Mouse (Mus musculus) myocyte (in vitro differentiated cells): ENCODE data around the gene Mroh7. TPM values are rescaled to one million over a fixed set of nuclear protein-coding genes. Genes with fewer than 3 reads are reported as not detected.

ENCODE experiments used
- H3K27me3 ChIP-seq: one replicate; pipeline ENCODE4 v1.6.1; 2011; ENCODE audit not compliant: control insufficient read depth, insufficient read depth, insufficient read length
- H3K36me3 ChIP-seq: one replicate; pipeline ENCODE4 v1.6.1; 2011; ENCODE audit not compliant: control insufficient read depth, insufficient read depth
- H3K4me2 ChIP-seq: one replicate; pipeline ENCODE4 v1.6.1; 2011; ENCODE audit warnings: low read depth, control low read depth
- H3K4me3 ChIP-seq: one replicate; pipeline ENCODE4 v1.5.1; 2011; ENCODE audit warnings: mild to moderate bottlenecking, control low read depth, moderate library complexity
- H3K79me2 ChIP-seq: one replicate; pipeline ENCODE4 v1.6.1; 2011; ENCODE audit not compliant: control insufficient read depth, insufficient read depth
- H3ac ChIP-seq: one replicate; pipeline ENCODE4 v1.6.1; 2011; ENCODE audit not compliant: control insufficient read depth, insufficient read length
- CEBPB ChIP-seq: IDR thresholded peaks from 2 replicates; pipeline ENCODE4 v1.6.1; 2011; ENCODE audit warnings: mild to moderate bottlenecking, moderate library complexity; ENCODE audit not compliant: poor library complexity, insufficient read depth, severe bottlenecking
- E2F4 ChIP-seq: IDR thresholded peaks from one replicate; pipeline ENCODE4 v1.6.1; 2011; ENCODE audit warnings: mild to moderate bottlenecking, control low read depth, moderate library complexity; ENCODE audit not compliant: insufficient read depth
- MAX ChIP-seq: IDR thresholded peaks from one replicate; pipeline ENCODE4 v1.6.1; 2011; ENCODE audit warnings: low read depth, mild to moderate bottlenecking, control low read depth
- MYOD1 ChIP-seq, 3 experiments: IDR thresholded peaks; one replicate each; pipeline ENCODE4 v1.6.1; 2011; ENCODE audit warnings: control low read depth in 2 of 3, low read depth in 2 of 3, mild to moderate bottlenecking in 2 of 3, moderate library complexity in 1 of 3; ENCODE audit not compliant: insufficient read length in 2 of 3, control insufficient read depth in 1 of 3
- MYOG ChIP-seq, 3 experiments: IDR thresholded peaks; one replicate each; pipeline ENCODE4 v1.6.1; 2011; ENCODE audit warnings: control low read depth in 2 of 3, low read depth in 2 of 3, mild to moderate bottlenecking in 2 of 3; ENCODE audit not compliant: insufficient read length in 2 of 3, control insufficient read depth in 1 of 3, insufficient read depth in 1 of 3
- POLR2A ChIP-seq: IDR thresholded peaks from one replicate; pipeline ENCODE4 v1.6.1; 2011; ENCODE audit warnings: low read depth, mild to moderate bottlenecking, control low read depth, moderate library complexity; ENCODE audit not compliant: insufficient read length
- POLR2AphosphoS2 ChIP-seq: IDR thresholded peaks from one replicate; pipeline ENCODE4 v1.6.1; 2011; ENCODE audit warnings: low read depth, control low read depth; ENCODE audit not compliant: insufficient read length
- REST ChIP-seq: IDR thresholded peaks from one replicate; pipeline ENCODE4 v1.6.1; 2011; ENCODE audit warnings: mild to moderate bottlenecking, control low read depth, moderate library complexity; ENCODE audit not compliant: insufficient read depth, insufficient read length
- SRF ChIP-seq: IDR thresholded peaks from one replicate; pipeline ENCODE4 v1.6.1; 2011; ENCODE audit warnings: low read depth; ENCODE audit not compliant: control insufficient read depth, insufficient read length
- TCF12 ChIP-seq: IDR thresholded peaks from one replicate; pipeline ENCODE4 v1.6.1; 2011; ENCODE audit warnings: mild to moderate bottlenecking, control low read depth; ENCODE audit not compliant: poor library complexity, insufficient read depth, severe bottlenecking
- TCF3 ChIP-seq: IDR thresholded peaks from one replicate; pipeline ENCODE4 v1.6.1; 2011; ENCODE audit warnings: low read depth, control low read depth; ENCODE audit not compliant: insufficient read length
- USF1 ChIP-seq: IDR thresholded peaks from one replicate; pipeline ENCODE4 v1.6.1; 2011; ENCODE audit warnings: low read depth, mild to moderate bottlenecking, control low read depth, moderate library complexity
- polyA plus RNA-seq: library from polyadenylated mRNA; unstranded; fragments of >200 nt; fragmentation: generic; extraction: Trizol; gene quantifications from one replicate; pipeline ENCODE4 v1.2.1, GENCODE M21; 2012; ENCODE audit warnings: missing spikeins

Mroh7 gene
- polyA plus RNA-seq, 1 experiment = not detected

DNA sequence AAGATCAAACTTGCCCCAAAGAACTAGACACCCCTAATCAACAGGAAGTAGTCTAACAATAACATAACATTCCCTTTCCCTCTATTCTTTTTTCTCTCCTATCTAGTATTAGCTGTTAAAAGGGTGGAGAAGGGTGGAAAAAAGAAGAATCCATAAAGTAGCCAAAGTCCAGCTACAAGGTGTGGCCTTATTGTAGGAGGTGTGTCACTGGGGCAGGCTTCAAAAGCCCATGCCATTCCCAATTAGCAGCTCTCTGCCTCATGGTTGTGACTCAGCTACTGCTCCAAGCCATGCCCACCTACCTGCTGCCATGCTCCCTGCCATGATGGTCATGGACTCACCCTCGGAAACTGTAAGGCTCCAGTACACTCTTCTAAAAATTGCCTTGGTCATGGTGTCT is 41.8 kb upstream of the Mroh7 start:
- H3K79me2 ChIP-seq = no peaks in the 10 kb centered on the region

DNA sequence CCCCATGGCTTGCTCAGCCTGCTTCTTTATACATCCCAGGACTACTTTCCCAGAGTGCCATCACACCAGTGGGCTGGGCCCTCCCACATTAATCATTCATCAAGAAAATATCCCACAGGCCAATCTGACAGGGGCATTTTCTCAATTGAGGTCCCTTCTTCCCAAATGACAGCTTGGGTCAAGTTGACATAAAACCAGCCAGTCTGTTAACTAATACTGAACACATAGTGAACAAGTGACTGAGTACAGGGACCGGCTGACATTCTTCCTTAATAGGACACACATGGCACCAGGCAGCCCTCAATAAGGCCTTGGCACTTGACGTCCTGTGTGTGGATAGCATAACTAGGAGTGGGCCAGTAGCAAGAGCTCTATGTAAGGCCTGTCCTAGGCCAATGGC is 38.6 kb upstream of the Mroh7 start:
- Histone ChIP-seq H3K79me2 (no peaks in the 10 kb centered on the region), H3K27me3 (peaks cover 8% of the 10 kb centered on the region), H3K4me3 (no peak overlapping the region), H3K36me3 (no peaks in the 10 kb centered on the region), H3ac (no peak overlapping the region), H3K4me2 (no peak overlapping the region)
- no peak for TF ChIP-seq POLR2A
- TF ChIP-seq USF1 = no peak
- TF ChIP-seq E2F4 = no peak
- no peak for TF ChIP-seq POLR2AphosphoS2

More for the DNA sequence above, 41.8 kb upstream of the Mroh7 start:
- Histone ChIP-seq H3K4me2 (no peak overlapping the region), H3ac (no peak overlapping the region), H3K27me3 (peaks cover 8% of the 10 kb centered on the region), H3K36me3 (no peaks in the 10 kb centered on the region), H3K4me3 (no peak overlapping the region)
- no peak for TF ChIP-seq MYOD1 (IDR thresholded peaks at IDR 0.05; ENCODE audit: control insufficient read depth in 1 of 3, insufficient read length in 2 of 3, low read depth in 2 of 3)
- no peak for TF ChIP-seq POLR2AphosphoS2
- TF ChIP-seq TCF3 = no peak
- TF ChIP-seq CEBPB = no peak
- no peak for TF ChIP-seq MYOG (IDR thresholded peaks at IDR 0.05; ENCODE audit: control insufficient read depth in 1 of 3, insufficient read depth in 1 of 3, insufficient read length in 2 of 3, low read depth in 2 of 3)
- no peak for TF ChIP-seq POLR2A

DNA sequence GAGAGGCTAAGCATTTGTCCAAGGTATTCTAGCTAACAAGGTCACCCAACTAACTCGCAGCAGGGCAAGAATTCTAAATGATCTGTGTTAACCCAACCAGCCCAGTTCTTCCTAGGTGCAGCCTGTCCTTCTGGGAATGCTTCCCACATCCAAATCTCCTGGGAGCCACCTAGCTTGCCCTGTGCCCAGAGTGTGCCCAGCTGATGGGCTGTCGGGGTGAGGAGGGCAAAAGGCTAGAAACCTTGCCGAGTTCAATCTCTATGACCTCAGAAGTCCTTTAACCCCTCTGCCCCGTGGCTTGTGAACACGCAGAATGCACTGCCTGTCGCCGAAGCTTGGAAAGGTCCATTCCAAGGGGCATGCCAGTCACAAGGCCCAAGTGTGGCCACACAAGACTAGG is 33.4 kb upstream of the Mroh7 start:
- Histone ChIP-seq H3K36me3 (no peaks in the 10 kb centered on the region), H3K4me3 (no peak overlapping the region), H3ac (no peak overlapping the region), H3K4me2 (no peak overlapping the region), H3K79me2 (no peaks in the 10 kb centered on the region), H3K27me3 (no peaks in the 10 kb centered on the region)
- TF ChIP-seq POLR2AphosphoS2 (no peak), REST (no peak), MYOG (IDR thresholded peaks at IDR 0.05; ENCODE audit: control insufficient read depth in 1 of 3, insufficient read depth in 1 of 3, insufficient read length in 2 of 3, low read depth in 2 of 3) (no peak), MYOD1 (IDR thresholded peaks at IDR 0.05; ENCODE audit: control insufficient read depth in 1 of 3, insufficient read length in 2 of 3, low read depth in 2 of 3) (no peak), CEBPB (no peak), POLR2A (no peak), E2F4 (no peak), MAX (no peak), USF1 (no peak), TCF12 (no peak), TCF3 (no peak)

DNA sequence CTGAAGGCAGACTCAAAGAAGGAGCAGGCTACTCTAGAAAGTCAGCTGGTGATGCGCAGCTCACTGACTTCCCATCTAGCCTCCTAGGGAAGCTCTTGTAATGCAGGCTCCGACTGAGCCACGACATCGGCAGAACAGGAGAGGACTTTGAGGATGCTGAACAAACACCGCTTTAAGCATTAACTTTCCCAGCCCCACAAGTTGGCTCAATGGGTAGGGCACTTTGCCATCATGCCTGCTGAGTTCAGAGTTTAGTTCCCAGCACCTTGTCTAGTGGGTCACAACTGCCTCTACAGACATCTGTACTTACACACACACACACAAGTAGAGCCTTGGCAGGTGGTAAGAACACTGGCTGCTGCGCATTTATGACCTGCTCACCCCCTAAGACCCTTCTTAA is 21.0 kb upstream of the Mroh7 start:
- Histone ChIP-seq H3K36me3 (no peaks in the 10 kb centered on the region), H3K27me3 (no peaks in the 10 kb centered on the region), H3K4me3 (no peak overlapping the region), H3K4me2 (no peak overlapping the region), H3ac (no peak overlapping the region), H3K79me2 (no peaks in the 10 kb centered on the region)
- no peak for TF ChIP-seq SRF
- no peak for TF ChIP-seq TCF3

DNA sequence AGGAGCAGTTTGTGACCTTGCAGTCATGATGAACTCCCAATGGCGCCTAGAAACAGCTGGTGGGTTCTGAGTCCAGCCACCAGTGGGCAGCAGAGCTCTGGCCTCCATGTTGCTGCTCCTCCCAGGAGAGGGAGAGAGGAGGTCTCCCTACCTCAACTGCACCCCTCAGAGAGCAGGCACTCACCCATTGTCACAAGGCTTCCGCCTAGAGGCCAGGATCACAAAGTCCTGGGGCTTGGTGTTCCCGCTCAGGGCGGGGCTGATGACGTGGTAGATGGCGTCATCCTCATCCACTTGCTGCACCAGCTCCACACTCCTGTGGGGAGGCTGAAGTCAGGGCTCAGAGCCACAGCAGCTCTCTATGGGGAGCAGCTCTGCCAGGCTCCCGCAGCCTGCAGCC is 19.0 kb upstream of the Mroh7 start:
- H3K4me3 ChIP-seq = no peak overlapping the region
- no peak overlapping the region for H3K4me2 ChIP-seq
- H3K27me3 ChIP-seq = no peaks in the 10 kb centered on the region
- no peak overlapping the region for H3ac ChIP-seq
- TF ChIP-seq SRF (no peak), TCF3 (no peak), REST (no peak), MAX (no peak), CEBPB (no peak), USF1 (no peak), TCF12 (no peak), MYOD1 (IDR thresholded peaks at IDR 0.05; ENCODE audit: control insufficient read depth in 1 of 3, insufficient read length in 2 of 3, low read depth in 2 of 3) (no peak), POLR2A (no peak), MYOG (IDR thresholded peaks at IDR 0.05; ENCODE audit: control insufficient read depth in 1 of 3, insufficient read depth in 1 of 3, insufficient read length in 2 of 3, low read depth in 2 of 3) (no peak), POLR2AphosphoS2 (no peak), E2F4 (no peak)
- H3K79me2 ChIP-seq = no peaks in the 10 kb centered on the region
- H3K36me3 ChIP-seq = no peaks in the 10 kb centered on the region
